Mouse (Mus musculus): ENCODE measurements around the gene Dhodh. TPM values are rescaled to one million over a fixed set of nuclear protein-coding genes. Genes with fewer than 3 reads are reported as not detected.

Dhodh gene
- total RNA-seq, 1 experiment = 57.3 TPM

DNA sequence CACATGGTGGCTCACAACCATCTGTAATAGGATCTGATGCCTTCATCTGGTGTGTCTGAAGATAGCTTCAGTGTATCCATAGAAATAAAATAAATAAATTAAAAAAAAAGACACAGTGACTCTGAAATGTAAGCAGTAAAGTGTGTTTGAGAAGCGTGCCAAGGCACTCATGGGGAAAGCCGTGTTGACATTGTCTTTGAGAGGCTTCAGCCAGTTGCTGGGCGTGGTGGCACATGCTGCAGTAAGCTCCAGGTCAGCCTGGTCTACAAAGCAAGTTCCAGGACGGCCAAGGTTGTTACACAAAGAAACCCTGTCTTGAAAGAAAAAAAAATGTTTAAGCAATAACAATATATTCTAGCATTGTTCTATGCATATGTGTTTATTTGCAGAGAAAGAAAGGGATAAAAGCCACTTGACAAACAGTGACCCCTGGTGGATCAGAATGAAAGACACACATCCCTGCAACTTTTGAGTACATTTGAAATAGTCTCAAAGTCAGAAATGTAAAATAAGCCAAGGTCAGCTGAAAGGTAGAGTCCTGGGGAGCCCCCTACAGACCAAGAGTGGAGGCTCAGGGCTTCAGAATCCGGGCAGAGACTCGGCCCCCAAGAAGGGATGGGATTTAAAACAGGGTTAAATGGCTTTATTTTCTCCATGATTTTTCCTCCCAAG, 15.2 kb downstream of the Dhodh start:
- Histone ChIP-seq H3K4me3 (ENCODE audit: insufficient read depth in 1 of 2, low read depth in 1 of 2, low read length in 2 of 2, poor library complexity in 1 of 2, severe bottlenecking in 1 of 2) (no peak overlapping the region), H3K27ac (ENCODE audit: insufficient read depth, low read depth, low read length, poor library complexity, severe bottlenecking) (no peak overlapping the region), H3K9ac (ENCODE audit: insufficient read depth, low read depth, low read length, poor library complexity, severe bottlenecking) (no peak overlapping the region), H3K36me3 (ENCODE audit: control insufficient read depth, insufficient read depth, low read length, poor library complexity, severe bottlenecking) (peaks cover 33% of the 10 kb centered on the region), H3K9me3 (ENCODE audit: control insufficient read depth, insufficient read depth, low read depth, low read length) (no peaks in the 10 kb centered on the region), H3K4me1 (ENCODE audit: control insufficient read depth in 2 of 2, insufficient read depth in 2 of 2, low read length in 2 of 2, poor library complexity in 1 of 2) (no peaks in the 10 kb centered on the region)
- DNase-seq (ENCODE audit: low read depth, low spot score) = peak; percentile 25
- in situ Hi-C loops (cut with MboI; ENCODE audit: low sequenced_read_pairs in 2 of 2, unreplicated experiment in 2 of 2) = no loop called here
- no peak for TF ChIP-seq ZNF384 (IDR thresholded peaks at IDR 0.05; ENCODE audit: low read depth, low read length)
- TF ChIP-seq MAFK (IDR thresholded peaks at IDR 0.05; ENCODE audit: insufficient read depth, low read depth, low read length) = no peak
- no peak for TF ChIP-seq HCFC1 (IDR thresholded peaks at IDR 0.05; ENCODE audit: borderline replicate concordance, insufficient read depth, low read length)
- TF ChIP-seq CHD2 (IDR thresholded peaks at IDR 0.05; ENCODE audit: low read depth, low read length) = no peak
- TF ChIP-seq ZC3H11A (IDR thresholded peaks at IDR 0.05; ENCODE audit: borderline replicate concordance, low read depth, low read length) = no peak

DNA sequence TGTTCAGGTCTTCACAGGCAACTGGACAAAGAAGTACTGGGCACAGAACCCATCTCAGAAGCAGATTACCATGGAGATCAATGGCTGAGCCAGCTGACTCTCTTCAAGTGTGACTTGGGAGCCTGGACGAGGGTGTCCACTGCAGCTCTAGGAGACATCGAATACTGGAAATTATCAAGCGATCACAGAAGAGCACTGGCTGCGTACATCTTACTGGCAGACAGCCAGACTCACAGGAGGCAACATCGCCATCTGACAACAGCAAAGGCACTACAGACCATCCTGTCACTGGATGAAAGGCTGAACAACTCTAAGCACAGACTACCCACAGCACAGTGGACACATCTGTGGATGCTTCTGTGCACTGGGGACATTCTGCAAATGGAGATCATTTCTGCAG, 16.3 kb downstream of the Dhodh start:
- Histone ChIP-seq H3K4me1 (ENCODE audit: control insufficient read depth in 2 of 2, insufficient read depth in 2 of 2, low read length in 2 of 2, poor library complexity in 1 of 2) (peaks cover 0 to 2% of the 10 kb centered on the region in 2 experiments; a peak in 1 of 4 replicates), H3K4me3 (ENCODE audit: insufficient read depth in 1 of 2, low read depth in 1 of 2, low read length in 2 of 2, poor library complexity in 1 of 2, severe bottlenecking in 1 of 2) (no peak overlapping the region), H3K36me3 (ENCODE audit: control insufficient read depth, insufficient read depth, low read length, poor library complexity, severe bottlenecking) (peaks cover 33% of the 10 kb centered on the region), H3K27ac (ENCODE audit: insufficient read depth, low read depth, low read length, poor library complexity, severe bottlenecking) (no peak overlapping the region), H3K9ac (ENCODE audit: insufficient read depth, low read depth, low read length, poor library complexity, severe bottlenecking) (no peak overlapping the region), H3K9me3 (ENCODE audit: control insufficient read depth, insufficient read depth, low read depth, low read length) (no peaks in the 10 kb centered on the region)
- TF ChIP-seq MAFK (IDR thresholded peaks at IDR 0.05; ENCODE audit: insufficient read depth, low read depth, low read length) = no peak
- no peak for TF ChIP-seq CHD2 (IDR thresholded peaks at IDR 0.05; ENCODE audit: low read depth, low read length)
- no peak for TF ChIP-seq HCFC1 (IDR thresholded peaks at IDR 0.05; ENCODE audit: borderline replicate concordance, insufficient read depth, low read length)
- no peak for TF ChIP-seq ZNF384 (IDR thresholded peaks at IDR 0.05; ENCODE audit: low read depth, low read length)
- TF ChIP-seq ZC3H11A (IDR thresholded peaks at IDR 0.05; ENCODE audit: borderline replicate concordance, low read depth, low read length) = no peak
- in situ Hi-C loops (cut with MboI; ENCODE audit: low sequenced_read_pairs in 2 of 2, unreplicated experiment in 2 of 2) = no loop called here
- no peak for DNase-seq (ENCODE audit: low read depth, low spot score)

DNA sequence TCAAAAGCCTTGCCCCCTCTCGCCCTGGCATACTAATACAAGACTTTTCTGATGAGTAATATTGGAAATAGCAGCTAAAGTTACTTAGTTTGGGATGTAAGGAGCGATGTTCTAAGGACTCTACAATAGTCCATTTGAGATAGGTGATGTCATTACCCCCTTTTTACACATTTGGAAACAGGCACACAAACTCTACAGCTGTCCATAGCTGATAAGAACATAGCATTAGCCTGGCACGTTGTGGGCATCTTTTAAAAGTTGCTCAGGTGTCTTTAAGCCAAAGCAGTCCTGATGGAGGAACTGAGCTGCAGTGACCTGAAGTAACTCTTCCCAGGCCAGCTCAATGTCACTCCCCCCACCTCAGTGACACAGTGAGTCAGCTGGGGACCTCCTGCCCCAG, 17.1 kb downstream of the Dhodh start:
- TF ChIP-seq MAFK (IDR thresholded peaks at IDR 0.05; ENCODE audit: insufficient read depth, low read depth, low read length) (no peak), ZC3H11A (IDR thresholded peaks at IDR 0.05; ENCODE audit: borderline replicate concordance, low read depth, low read length) (no peak), CHD2 (IDR thresholded peaks at IDR 0.05; ENCODE audit: low read depth, low read length) (no peak), ZNF384 (IDR thresholded peaks at IDR 0.05; ENCODE audit: low read depth, low read length) (no peak), HCFC1 (IDR thresholded peaks at IDR 0.05; ENCODE audit: borderline replicate concordance, insufficient read depth, low read length) (no peak)
- Histone ChIP-seq H3K4me3 (ENCODE audit: insufficient read depth in 1 of 2, low read depth in 1 of 2, low read length in 2 of 2, poor library complexity in 1 of 2, severe bottlenecking in 1 of 2) (no peak overlapping the region), H3K36me3 (ENCODE audit: control insufficient read depth, insufficient read depth, low read length, poor library complexity, severe bottlenecking) (peaks cover 29% of the 10 kb centered on the region), H3K4me1 (ENCODE audit: control insufficient read depth in 2 of 2, insufficient read depth in 2 of 2, low read length in 2 of 2, poor library complexity in 1 of 2) (peaks cover 0 to 4% of the 10 kb centered on the region in 2 experiments; a peak in 1 of 4 replicates), H3K27ac (ENCODE audit: insufficient read depth, low read depth, low read length, poor library complexity, severe bottlenecking) (no peak overlapping the region), H3K9me3 (ENCODE audit: control insufficient read depth, insufficient read depth, low read depth, low read length) (no peaks in the 10 kb centered on the region), H3K9ac (ENCODE audit: insufficient read depth, low read depth, low read length, poor library complexity, severe bottlenecking) (no peak overlapping the region)
- no peak for DNase-seq (ENCODE audit: low read depth, low spot score)
- in situ Hi-C loops (cut with MboI; ENCODE audit: low sequenced_read_pairs in 2 of 2, unreplicated experiment in 2 of 2) = no loop called here

DNA sequence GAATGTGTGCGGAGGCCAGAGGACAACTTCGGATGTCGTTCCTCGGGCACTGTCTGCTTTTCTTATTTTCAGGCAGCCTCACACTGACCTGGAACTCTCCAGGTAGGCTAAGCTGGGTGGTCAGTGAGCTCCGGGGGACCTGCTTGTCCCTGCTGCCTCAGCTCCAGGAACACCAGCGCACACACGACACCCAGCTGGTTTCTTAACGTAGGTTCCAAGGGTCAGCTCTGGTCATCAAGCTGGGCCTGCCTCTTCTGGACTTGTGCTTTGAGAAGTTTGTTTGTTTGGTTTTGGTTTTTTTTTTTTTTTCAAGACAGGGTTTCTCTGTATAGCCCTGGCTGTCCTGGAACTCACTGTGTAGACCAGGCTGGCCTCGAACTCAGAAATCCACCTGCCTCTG, 17.6 kb downstream of the Dhodh start:
- Histone ChIP-seq H3K4me3 (ENCODE audit: insufficient read depth in 1 of 2, low read depth in 1 of 2, low read length in 2 of 2, poor library complexity in 1 of 2, severe bottlenecking in 1 of 2) (no peak overlapping the region), H3K36me3 (ENCODE audit: control insufficient read depth, insufficient read depth, low read length, poor library complexity, severe bottlenecking) (peaks cover 29% of the 10 kb centered on the region), H3K4me1 (ENCODE audit: control insufficient read depth in 2 of 2, insufficient read depth in 2 of 2, low read length in 2 of 2, poor library complexity in 1 of 2) (peaks cover 0 to 4% of the 10 kb centered on the region in 2 experiments; a peak in 1 of 4 replicates), H3K27ac (ENCODE audit: insufficient read depth, low read depth, low read length, poor library complexity, severe bottlenecking) (no peak overlapping the region), H3K9me3 (ENCODE audit: control insufficient read depth, insufficient read depth, low read depth, low read length) (no peaks in the 10 kb centered on the region), H3K9ac (ENCODE audit: insufficient read depth, low read depth, low read length, poor library complexity, severe bottlenecking) (no peak overlapping the region)
- TF ChIP-seq CHD2 (IDR thresholded peaks at IDR 0.05; ENCODE audit: low read depth, low read length) (no peak), ZC3H11A (IDR thresholded peaks at IDR 0.05; ENCODE audit: borderline replicate concordance, low read depth, low read length) (no peak), HCFC1 (IDR thresholded peaks at IDR 0.05; ENCODE audit: borderline replicate concordance, insufficient read depth, low read length) (no peak), ZNF384 (IDR thresholded peaks at IDR 0.05; ENCODE audit: low read depth, low read length) (no peak), MAFK (IDR thresholded peaks at IDR 0.05; ENCODE audit: insufficient read depth, low read depth, low read length) (no peak)
- in situ Hi-C loops (cut with MboI; ENCODE audit: low sequenced_read_pairs in 2 of 2, unreplicated experiment in 2 of 2) = no loop called here
- no peak for DNase-seq (ENCODE audit: low read depth, low spot score)
